Mouse (Mus musculus): ENCODE measurements around the gene Mansc1.
"Not testable (repeated sequence)": the region's sequence is repeated elsewhere in the genome, so short reads cannot be mapped to it uniquely, and the experiment has no call there.

Gene Mansc1

DNA sequence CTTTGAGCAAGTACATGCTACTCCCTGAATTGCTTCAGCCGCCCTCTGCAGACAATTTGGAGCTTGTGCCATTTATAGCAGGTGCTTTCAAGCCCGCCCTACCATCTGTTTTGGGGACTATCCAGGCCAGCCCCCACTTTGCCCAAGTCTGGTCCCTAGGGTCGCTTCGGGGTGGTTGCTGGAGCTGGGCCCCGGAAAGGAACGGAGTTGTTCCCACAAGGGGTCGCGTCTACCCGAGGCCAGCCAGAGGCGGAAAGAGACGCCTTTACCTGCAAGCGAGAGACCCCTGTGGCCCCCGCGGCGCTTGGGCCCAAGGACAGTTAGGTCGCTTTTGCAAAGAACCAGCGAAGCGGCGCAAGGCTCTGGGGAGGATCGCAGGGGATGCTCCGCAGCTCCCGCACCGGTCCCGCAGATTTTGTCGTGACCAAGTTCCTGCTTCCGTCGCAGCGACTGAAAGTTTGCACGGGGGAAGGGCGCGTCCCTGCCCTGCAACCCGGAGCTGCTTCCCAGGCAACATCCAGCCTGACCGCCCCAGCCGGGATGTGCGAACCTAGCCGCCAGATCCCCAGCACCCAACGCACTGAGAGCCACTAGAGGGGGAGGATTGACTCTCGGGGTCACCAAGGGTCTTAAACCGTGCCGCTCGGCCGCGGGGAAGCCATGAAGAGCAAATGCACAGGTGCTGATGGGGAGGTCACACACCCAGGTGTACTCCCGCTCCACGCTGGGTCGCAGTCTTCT, at the start of gene Mansc1:
Gene Mansc1, minus strand, starts transcription at position 542 of the 741 bp plus-strand sequence.
- DNase-seq = peak; percentile 67

DNA sequence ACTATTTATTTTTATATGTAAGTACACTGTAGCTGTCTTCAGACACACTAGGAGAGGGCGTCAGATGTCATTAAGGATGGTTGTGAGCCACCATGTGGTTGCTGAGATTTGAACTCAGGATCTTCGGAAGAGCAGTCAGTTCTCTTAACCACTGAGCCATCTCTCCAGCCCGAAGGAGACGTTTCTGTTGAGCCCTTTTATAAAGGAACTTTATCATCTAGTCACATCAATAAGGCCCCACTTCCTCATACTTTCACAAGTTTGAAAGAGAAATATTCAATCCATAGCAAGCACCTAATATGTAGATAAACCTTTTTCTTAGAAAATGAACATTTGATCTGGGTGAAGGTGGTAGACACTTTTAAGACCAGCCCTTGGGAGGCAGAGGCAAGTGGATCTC, 47.0 kb upstream of the Mansc1 start:
- DNase-seq = not testable (repeated sequence)

DNA sequence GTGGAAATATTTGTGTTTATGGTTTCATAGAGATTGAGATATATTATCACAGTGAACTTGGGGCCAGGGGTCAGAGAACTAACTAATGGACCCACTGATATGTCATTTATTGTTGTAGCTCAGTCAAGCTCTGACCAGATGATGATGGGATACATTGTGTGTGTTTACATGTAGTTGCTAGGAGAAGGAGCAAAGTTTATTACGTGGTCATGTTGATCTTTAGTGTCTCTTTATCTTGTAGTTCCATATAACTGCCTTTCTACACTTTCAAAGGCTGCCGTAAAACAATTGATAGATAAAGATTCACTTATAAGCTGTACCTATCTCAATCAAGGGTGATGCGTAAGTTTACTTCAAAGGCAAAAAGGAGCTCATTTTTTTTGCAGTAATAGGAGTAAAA, 45.7 kb upstream of the Mansc1 start:
- no peak for DNase-seq

DNA sequence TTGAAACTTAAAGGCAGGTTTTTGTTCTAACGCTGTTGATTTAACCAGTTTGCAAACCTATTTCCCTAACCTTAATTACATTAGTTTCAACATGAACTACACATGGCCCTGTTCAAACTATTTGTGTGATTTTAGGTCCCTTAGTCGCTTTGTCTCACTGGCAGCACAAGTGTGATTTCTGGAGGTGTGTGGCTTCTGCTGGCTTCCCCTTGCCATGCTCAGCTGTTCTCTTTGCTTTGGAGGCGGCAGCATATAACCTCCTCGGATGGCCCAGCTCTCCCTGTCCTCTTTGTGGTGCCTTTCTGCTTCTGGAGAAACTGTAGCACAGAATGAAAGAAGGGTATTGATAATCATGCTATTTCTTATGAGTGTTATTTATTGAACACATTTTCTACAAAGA, 45.2 kb upstream of the Mansc1 start:
- DNase-seq = no peak

DNA sequence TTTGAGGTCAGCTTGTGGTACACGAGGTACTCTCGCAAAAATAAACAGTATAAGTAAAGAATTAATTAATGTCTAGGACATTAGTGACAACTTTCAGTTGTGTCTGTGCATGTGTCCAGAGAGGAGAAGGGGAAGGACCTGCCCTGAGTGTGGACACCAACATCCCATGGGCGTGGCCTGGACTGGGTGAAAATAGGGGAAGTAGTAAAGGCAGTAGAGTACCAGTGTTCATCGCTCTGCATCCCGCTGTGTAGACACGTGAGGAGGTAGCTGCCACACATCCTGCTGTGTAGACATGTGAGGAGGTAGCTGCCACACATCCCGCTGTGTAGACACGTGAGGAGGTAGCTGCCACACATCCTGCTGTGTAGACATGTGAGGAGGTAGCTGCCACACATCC, 41.4 kb upstream of the Mansc1 start:
- not testable (repeated sequence) for DNase-seq

DNA sequence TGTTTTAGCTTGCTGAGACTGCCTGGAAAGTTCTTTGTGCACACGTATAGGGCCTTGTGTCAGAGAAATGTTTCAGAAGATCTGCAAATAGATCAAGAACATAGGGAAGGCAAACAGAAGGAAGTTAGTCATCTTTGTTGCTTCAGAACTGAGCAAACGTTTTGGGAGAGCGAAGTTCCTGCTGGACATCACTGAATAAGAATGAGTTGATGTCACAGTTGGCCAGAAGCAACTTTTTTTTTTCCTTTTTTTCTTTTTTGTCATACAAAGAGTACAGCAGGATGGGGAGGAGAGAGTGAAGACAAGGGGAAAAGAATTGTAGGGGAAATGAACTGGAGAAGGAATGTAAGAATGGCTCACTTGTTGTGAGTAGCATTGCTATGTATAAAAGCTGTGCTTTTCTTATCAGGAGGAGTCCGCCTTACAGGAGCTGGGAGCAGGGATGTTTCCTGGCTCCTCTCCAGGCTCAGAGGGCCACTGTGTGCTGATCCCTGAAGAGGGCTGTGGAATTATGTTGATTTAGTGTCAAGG, 38.7 kb upstream of the Mansc1 start:
- DNase-seq = no peak

DNA sequence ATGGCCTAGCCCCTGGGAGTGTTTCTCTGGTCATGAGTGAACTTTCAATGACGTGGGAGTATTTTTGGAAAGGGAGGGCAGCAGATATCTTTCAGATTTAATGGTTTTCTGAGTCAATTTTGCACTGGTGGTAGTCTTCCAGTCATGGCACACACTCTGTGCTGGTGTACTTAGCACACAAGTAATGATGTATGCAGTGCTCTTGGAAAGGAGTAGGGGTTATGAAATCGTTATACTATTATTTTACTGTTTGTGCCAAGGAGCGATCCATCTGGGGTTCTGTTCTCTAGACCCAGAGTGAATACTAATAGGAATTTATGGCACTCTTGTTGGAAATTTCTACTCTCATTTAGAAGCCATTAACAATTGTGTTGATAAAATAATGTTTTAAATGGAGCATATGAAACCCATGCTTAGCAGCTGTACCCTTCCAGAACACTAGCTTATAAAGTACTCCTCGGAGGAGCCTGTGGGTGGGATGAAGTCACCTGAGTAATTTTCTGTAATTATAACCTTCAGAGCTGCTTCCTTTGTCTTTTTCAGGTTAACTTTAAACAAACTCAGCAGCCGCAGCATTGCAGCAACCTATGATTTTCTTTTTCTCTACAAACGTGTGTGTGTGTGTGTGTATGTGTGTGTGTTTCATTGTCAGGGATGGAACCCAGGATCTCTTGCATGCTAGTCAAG, 37.0 kb upstream of the Mansc1 start:
- no peak for DNase-seq

DNA sequence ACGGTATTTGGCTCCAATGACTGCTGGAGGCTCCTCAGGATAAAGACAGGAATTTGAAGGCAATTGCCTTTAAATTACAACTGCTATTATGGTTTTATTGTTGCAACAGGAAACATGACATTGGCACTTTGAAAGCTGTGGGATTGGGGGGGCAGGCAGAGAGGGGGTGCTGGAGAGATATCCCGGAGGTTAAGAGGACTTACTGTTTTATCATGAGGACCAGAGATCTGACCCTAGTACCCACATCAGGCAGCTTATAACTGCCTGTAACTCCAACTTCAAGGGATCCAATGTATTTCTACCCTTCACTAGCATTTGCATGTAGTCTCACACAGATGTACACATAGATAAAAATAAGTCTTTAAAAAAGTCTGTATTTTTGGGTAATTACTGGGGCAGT, 36.2 kb upstream of the Mansc1 start:
- DNase-seq = no peak

DNA sequence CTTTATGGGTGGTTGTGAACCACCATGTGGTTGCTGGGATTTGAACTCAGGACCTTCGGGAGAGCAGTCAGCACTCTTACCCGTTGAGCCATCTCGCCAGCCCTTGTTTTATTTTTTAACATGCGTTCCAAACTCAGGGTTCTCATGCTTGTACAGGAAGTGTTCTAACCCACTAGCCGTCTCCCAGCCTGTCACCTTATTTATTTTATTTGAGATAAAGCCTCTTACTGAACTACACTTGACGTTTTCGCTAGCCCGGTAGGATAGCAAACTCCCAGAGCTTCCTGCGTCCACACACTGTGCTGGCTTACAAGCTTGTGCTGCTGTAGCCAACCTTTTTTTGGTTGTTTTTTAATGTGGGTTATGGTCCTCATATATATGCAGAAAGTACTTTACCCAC, 33.5 kb upstream of the Mansc1 start:
- no peak for DNase-seq

DNA sequence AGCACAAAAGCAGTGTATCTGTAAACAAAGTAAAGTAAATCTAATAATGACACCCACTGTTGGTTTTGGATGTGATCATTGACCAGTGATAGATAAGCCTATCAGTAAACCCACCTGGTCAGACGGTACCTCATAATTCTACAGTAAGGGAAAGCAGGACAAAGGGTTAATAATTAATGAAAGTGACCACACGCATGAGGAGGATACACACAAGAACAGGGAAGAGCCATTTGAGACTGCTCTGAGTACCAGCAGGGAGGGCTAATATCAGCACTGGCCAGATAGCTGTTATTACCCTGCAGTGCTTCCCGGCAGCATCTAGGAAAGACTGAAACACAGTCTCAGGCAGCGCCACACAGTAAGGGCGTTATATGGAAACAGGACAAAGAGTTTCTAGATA, 32.3 kb upstream of the Mansc1 start:
- DNase-seq = no peak

DNA sequence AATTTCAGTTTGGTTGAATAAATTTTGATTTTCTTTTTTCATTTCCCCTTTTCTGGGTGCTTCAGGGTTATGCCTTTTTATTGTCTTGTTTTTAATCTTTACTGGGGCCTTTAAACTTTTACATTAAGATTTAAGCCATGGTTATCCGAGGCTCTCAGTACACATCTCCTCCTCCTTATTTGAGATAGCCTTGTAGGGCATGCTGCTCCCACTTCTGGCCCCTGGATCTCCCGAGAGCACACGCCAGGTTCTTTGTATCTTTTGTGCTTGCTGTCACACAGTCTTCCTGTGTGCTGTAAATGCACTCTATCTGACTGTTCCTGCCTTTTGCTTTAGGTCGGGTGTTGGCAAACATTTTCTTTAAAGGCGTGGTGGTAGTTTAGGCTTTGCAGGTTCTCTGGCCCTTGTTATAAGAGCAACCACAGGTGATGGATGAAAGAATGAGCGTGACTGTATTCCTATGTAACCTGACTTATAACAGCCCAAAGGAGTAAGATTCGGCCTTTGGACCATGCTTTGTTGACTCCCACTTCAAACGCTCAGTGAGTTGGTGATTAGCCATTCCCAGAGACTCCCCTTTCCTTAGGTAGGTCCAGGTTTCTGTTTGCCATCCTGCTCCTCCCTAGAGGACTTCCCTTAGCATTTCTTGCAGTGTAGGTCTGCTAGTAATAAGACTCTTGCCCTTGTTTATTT, 28.6 kb upstream of the Mansc1 start:
- no peak for DNase-seq

DNA sequence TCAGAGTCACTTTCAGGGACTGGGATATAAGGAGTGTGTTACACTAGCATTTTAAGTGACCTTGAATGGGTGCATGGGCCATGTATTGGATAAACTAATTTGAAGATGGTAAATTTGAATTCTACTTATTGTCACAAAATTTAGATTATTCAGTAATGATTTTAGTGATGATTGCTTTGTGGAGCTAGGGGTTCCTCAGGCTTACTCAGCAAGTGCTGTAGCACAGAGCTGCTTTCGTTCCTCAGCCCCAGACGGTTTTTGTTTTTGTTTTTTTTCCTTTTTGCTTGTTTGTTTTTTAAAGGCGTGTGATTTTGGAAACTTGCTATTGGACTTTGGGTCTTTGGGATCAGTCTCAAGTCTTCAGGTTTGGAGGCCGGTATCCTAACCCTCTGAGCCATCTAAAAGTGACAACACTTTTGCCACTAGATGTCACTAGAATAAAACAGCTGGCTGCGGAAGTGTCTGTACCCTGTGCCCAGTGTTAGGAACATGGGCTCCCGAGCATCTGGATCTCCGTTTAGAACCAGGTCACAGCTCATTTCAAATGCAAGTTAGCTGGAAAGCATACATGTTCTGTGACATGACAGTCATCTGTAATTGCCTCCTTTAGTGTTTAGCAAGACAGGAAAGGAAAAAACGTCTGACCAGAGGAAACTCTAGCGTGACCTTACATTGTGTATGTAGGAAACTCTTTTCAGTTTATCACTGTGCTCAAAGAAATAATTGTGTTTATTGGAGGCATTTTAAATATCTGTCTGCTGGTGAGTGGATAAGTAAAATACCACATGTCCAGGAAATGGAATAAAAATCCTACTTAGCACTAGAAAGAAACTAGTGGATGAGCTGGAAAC, 27.0 kb upstream of the Mansc1 start:
- peak; percentile 61 to 64 for DNase-seq

DNA sequence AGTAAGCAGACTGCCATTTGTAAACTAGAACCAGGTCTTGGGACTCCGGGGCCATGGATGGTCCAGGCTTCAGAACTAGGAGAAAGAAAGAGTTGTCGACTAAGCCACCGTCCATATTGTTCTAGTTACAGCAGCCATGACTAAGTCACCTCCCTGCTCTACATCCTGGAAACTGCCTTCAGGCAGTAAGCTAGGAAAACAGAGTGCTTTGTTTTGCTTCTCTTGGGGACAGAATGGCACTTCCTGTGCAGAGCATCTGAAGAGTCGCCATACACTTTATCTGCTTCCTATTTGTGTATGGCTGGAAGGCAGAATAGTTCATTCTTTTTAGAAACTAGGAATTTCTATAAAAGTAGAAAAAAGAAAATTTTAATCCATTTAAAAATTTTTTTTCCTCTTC, 24.2 kb upstream of the Mansc1 start:
- DNase-seq = no peak

DNA sequence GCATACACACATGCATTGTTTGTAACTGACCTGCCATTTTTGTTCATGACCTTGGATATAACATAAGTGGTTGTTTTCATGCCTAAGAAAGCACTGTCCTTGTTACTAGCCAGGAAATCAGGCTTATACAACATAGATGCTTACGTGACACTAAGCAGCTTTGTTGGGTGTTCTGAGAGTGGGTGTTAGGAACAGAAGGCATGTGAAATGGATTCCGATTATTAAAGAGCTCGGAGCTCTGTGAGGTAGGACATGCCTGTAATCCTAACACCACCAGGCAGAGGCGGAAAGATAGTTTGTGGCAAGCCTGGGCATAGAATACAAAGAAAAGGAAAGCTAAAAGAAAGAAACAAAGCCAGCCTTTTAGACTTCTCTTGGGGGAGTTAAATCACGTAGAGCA, 16.1 kb upstream of the Mansc1 start:
- no peak for DNase-seq

DNA sequence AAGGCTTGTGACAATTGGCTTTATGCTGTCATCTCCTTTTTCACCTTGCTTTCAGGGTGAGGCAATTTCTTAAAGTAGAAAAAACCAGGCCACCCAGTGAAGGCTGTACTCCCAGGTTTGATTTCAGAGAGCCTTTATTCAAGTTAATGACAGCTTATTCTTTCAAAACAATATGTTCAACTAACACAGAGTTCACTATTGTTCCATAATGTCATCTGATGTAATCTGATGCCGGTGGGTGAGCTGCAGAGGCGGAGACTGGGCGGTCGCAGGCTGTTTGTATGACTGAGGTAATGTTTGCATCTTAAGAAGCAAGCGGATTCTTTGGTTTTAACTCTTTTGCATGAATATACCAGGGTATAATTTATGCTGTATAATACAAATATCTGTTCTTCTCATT, 15.3 kb upstream of the Mansc1 start:
- no peak for DNase-seq

DNA sequence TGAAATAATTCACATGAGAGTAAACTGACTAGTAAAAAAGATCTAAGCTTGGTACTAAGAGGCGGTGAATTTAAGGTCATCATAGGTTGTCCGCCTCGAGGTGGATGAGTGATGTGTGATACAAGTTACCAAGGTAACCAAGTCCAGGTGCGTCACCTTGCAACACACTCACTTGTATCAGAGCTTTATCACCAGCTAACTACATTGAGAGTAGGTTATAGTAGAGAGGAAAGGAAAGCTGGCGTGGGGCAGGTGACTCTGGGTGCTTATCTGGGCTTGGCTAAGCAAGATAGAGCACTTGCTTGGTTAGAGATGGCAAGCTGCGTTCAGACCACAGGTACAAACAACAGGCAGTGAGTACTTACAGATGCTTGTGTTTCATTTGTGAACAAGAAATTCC, 14.5 kb upstream of the Mansc1 start:
- DNase-seq = no peak

DNA sequence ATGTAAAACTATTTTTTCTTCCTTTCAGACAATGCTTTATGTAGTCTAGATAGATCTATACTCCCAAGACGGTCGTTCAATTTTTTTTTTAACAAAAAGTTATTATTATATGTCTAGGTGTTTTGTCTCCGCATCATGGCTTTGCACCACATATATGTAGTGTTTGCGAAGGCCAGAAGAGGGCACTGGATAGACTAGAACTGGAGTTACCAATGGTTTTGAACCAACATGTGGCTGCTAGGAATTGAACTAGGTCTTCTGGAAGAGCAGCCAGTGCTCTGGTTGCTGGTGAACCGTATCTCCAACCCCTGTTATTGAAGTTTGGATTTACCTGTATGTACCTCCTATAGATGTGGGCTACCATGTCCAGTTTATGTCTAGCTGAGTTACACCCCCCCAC, 11.0 kb upstream of the Mansc1 start:
- DNase-seq = peak in 1 of 2 experiments; percentile 17

DNA sequence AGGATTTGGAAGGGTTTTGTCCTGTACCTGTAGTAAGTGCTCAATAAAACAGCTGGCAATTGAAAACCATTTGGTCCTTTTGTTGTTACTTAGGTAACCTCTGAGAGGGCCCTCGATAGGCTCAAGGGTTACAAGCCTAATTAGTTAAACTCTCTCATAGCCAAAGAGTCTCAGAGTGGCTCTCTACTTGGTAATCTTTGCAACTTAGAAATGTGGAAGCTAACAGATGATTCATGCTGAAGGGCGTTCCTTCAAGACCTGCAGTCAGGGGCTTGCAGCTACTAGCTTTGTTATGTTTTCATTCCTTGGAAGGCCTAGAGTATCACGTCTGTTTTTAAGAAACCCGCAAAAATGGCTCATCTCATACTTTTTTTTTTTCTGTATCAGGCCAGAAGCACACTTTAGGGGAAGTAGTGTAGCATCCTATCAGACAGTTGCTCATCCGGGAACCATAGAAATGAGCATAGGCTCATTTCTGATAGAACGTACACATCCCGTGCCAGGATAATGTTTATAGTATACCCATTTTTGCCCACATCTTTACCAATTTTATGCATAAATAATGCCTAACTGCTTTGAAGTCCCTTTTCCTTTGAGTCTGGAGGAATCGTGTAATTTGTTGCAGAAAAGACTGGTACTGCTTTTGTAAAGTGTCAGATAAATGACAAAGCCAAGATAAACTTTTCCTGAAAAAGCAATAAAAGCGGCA, 9.6 kb upstream of the Mansc1 start:
- DNase-seq = no peak

DNA sequence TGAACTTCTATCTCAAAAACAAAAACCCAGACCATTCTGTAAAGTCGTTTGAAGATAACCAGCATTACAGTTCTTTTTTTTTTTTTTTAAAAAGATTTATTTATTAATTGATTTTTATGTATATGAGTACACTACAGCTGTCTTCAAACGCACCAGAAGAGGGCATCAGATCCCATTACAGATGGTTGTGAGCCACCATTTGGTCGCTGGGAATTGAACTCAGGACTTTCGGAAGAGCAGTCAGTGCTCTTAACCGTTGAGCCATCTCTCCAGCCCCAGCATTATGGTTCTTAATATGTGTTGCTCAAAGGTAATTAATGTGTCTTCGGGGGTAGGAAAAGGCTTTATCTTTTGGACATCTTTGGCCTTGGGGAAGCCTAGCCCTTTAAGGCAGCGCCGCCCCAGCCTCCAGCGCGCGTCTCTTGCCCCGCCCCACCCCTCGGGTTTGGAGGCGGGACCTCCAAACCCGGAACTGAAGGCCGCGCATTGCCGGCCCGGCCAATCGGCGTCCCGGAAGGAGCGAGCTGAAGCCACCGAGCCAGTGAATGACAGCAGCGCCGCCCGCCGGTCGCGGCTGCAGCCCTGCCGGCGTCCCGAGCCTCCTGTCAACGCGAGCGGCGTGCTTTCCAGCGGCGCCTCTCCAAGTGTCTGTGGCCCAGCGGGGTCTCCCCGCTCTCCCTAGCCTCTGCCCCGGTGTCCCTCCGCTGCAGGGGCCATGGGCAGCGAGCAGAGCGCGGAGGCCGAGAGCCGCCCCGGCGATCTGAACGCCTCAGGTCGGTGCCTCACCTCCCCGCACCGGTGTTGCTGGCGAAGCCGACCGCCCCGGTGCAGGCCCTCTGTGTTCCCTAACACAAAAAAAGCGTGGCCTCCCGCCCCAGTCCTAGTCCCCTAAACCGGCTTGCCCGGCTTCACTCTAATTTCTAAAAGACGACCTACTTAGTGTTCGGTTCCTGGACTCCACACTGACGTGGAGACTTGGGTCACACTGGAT, 8.5 kb upstream of the Mansc1 start:
- peak; percentile 95 for DNase-seq

DNA sequence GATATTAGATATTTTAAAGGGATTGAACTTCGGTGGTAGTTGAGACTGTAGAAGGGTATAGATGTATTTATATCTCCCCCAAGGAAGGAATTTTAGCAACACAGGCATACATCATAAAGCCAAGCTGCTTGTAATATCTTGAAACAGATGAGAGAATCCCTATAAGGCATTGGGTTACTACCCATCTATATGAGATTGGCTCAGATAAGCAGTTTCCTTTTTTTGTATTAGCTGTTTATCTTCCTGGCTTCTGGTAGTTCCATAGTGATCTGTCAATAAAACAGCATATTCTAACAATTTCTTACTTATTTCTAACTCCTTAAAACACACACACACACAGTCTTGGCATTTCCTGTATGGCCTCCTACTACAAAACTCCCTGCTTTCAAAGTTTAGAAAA, 7.6 kb upstream of the Mansc1 start:
- no peak for DNase-seq

DNA sequence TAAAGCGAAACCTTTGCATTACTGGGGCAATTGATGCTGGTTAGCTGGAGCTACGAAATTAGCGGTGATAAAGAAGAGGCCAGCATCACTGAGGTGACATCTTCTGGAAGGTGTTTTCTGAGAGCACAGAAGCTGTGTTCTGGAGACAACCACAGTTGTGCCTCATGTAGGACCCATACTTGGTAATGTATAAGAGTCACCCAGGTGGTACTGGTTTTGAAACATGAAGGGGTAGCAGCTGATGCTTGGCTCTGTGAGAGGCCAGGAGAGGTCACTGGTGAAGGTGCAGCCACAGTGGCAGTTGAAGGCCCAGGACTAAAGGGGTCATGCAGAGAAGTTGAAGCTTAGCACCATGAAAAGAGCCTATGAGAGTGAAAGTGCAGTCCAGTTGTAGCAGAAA, 6.9 kb upstream of the Mansc1 start, which contains the start of gene Borcs5:
Gene Borcs5, plus strand, starts transcription at position 301 of the 400 bp plus-strand sequence.
- DNase-seq = no peak
